Mouse (Mus musculus) bone marrow macrophage, adult 2 months (primary cell): Measurements from ENCODE around the gene Clec16a. TPM values are rescaled to one million over a fixed set of nuclear protein-coding genes. Genes with fewer than 3 reads are reported as not detected.

Source experiments
- H3K27ac ChIP-seq: 2 replicates; pipeline ENCODE4 v1.5.1; 2012; ENCODE audit warnings: low read depth, low read length; ENCODE audit not compliant: insufficient read depth
- H3K4me1 ChIP-seq: 2 replicates; pipeline ENCODE4 v1.6.1; 2012; ENCODE audit warnings: low read length; ENCODE audit not compliant: control insufficient read depth, insufficient read depth
- H3K4me3 ChIP-seq: 2 replicates; pipeline ENCODE4 v1.5.1; 2012; ENCODE audit warnings: mild to moderate bottlenecking, low read length, moderate library complexity; ENCODE audit not compliant: insufficient read depth
- CTCF ChIP-seq: IDR thresholded peaks from 2 replicates; pipeline ENCODE4 v1.5.1; 2012; ENCODE audit warnings: low read depth, mild to moderate bottlenecking, low read length, moderate library complexity
- POLR2A ChIP-seq: IDR thresholded peaks from 2 replicates; pipeline ENCODE4 v1.6.1; 2012; ENCODE audit warnings: mild to moderate bottlenecking, low read depth, low read length, borderline replicate concordance
- polyA plus RNA-seq: library from polyadenylated mRNA; stranded (reverse); fragments of >200 nt; gene quantifications from 2 replicates; pipeline ENCODE4 v1.2.4, GENCODE M21; 2012; ENCODE audit not compliant: missing spikeins, insufficient read depth, insufficient read length

Clec16a gene
- polyA plus RNA-seq, 1 experiment: 15.8 TPM

- TF ChIP-seq CTCF (no peak), POLR2A (no peak)
Observed at GRCm38 (mm10) chr16:10634940-10635339, 89.8 kb downstream of the Clec16a start.

DNA sequence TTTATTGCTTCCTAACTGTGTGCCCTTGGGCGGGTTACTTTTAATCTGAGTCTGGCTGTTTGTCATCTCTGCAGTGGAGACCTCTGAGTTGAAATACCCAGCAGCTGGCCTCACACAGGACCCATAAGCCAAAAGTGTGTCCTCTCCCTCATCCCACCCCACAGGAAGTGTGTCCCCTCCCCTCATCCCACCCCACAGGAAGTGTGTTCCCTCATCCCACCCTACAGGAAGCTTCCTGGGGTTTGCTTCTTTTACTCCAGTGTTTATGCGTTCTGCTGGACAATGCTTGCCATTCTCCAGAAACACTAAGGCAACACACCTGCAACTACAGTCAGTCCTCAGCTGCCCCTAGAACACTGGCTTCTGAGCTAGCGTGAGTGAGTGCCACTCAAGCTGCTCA is 92.8 kb downstream of the Clec16a start:
- H3K27ac ChIP-seq: no peak overlapping the region
- TF ChIP-seq POLR2A (no peak), CTCF (no peak)
- H3K4me1 ChIP-seq: 0 out of 2 replicates have a peak, but pooled peaks cover 2% of the 10 kb centered on the region
- no peak overlapping the region for H3K4me3 ChIP-seq

More at GRCm38 (mm10) chr16:10634940-10635339, 89.8 kb downstream of the Clec16a start:
- no peak overlapping the region for H3K4me3 ChIP-seq
- H3K27ac ChIP-seq: no peak overlapping the region
- no peaks in the 10 kb centered on the region for H3K4me1 ChIP-seq

- TF ChIP-seq POLR2A (no peak), CTCF (no peak)
- Histone ChIP-seq H3K4me3 (no peak overlapping the region), H3K27ac (no peak overlapping the region), H3K4me1 (0 out of 2 replicates have a peak, but pooled peaks cover 2% of the 10 kb centered on the region)
Observed at GRCm38 (mm10) chr16:10639111-10639889, 94.2 kb downstream of the Clec16a start.

DNA sequence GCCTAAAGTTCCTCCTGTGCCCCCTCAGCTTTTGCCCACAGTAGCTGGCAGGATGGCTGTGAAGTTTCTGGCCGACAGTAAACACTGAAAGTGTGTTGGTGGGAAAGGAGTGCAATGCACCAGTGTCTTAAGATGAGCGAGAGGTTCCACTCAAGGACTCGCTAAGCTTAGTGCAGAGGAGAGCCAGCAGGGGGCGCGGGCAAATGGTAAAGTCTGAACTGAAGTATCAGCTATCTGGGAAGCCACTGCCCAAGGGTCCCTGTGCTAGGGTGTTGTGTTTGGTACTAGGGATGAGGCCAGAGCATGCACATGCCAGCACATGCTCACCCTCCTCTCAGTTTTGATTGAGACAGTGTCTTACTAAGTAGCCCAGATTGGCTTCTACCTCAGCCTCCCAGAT is 94.9 kb downstream of the Clec16a start:
- Histone ChIP-seq H3K4me3 (no peak overlapping the region), H3K4me1 (0 out of 2 replicates have a peak, but pooled peaks cover 2% of the 10 kb centered on the region), H3K27ac (no peak overlapping the region)
- TF ChIP-seq POLR2A (no peak), CTCF (peak; percentile 92)

DNA sequence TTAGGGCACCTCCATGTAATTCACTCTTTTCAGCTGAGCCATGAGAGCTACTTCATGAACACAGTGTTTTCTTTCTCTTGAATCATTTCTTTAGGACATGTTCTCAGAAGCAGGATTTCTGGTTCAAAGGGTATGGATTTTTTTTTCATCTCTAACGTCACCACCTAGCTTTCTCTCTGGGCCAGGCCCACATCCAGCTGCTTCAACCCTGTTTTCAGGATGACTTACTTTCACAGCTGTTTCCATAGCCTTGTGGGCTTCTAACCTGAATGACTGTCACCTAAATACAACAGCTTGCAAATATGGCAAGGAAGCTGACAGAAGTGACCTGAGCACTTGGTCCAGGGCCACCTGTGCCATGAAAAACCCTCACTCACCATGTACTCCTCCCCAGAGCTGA is 96.0 kb downstream of the Clec16a start:
- Histone ChIP-seq H3K4me1 (0 out of 2 replicates have a peak, but pooled peaks cover 4% of the 10 kb centered on the region), H3K4me3 (no peak overlapping the region), H3K27ac (no peak overlapping the region)
- no peak for TF ChIP-seq POLR2A
- TF ChIP-seq CTCF: no peak

DNA sequence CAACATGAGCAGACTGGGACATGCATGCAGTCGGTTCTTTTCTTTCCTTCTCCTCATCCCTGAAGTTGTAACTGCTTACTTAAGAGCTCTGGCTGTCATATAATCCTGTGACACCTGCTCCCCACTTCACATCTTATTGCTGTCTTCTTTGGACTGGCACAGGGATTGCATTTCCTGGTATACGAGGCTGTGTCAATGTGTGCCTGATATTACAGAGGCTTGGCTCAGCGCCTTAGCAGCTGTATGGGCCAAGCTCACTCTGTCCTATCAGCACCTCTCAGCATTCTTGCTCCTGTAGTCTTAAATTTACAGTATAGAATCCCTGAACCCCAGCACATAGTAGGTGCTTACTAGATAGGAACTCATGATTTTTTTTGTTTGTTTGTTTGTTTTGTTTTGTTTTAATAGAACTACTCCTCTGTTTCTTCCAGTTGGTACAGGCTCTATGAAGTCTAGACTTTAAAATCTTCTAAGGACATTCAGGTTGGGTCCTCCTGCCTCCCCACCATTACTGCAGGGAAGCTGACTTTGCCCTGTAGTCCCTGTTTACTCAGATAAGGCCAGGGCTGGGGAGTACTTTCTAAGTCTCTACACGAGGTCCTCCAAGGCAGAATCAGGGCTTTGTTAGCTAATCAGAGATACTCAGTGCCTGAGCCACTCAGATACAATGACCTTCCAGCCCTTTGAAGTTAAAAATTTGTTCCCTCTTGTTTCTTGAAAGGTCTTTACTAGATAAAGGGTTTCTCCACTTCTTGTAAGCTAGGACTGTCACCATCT is 97.9 kb downstream of the Clec16a start:
- 0 out of 2 replicates have a peak, but pooled peaks cover 4% of the 10 kb centered on the region for H3K4me1 ChIP-seq

DNA sequence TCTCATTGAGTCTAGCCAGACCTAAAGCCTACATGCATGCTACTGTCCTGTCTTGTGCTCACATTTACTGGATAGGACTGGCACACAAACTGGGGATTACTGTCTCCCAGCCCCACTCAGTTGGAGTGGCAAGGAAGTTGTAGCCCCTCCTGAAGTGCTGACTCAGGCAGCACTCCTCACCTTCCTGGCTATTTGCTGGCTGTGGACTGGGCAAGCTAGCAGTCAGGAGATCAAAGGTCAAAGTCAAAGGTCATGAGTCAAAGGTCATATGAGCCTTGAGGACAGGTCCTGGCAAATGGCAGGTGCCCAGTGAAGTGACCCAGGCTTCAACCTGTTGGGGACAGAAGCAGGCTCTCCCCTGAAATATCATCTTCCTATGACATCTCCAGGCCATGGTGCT is 99.1 kb downstream of the Clec16a start:
- Histone ChIP-seq H3K4me1 (0 out of 2 replicates have a peak, but pooled peaks cover 4% of the 10 kb centered on the region), H3K27ac (no peak overlapping the region), H3K4me3 (no peak overlapping the region)

More for the DNA sequence above, 97.9 kb downstream of the Clec16a start:
- Histone ChIP-seq H3K27ac (no peak overlapping the region), H3K4me3 (no peak overlapping the region)
- TF ChIP-seq CTCF (no peak), POLR2A (no peak)

GRCm38 (mm10) chr16:10644731-10645130 is 99.6 kb downstream of the Clec16a start:
- H3K4me3 ChIP-seq: no peak overlapping the region
- 0 out of 2 replicates have a peak, but pooled peaks cover 4% of the 10 kb centered on the region for H3K4me1 ChIP-seq
- no peak for TF ChIP-seq POLR2A
- no peak for TF ChIP-seq CTCF
- H3K27ac ChIP-seq: no peak overlapping the region

More for the DNA sequence above, 99.1 kb downstream of the Clec16a start:
- no peak for TF ChIP-seq CTCF
- TF ChIP-seq POLR2A: no peak

DNA sequence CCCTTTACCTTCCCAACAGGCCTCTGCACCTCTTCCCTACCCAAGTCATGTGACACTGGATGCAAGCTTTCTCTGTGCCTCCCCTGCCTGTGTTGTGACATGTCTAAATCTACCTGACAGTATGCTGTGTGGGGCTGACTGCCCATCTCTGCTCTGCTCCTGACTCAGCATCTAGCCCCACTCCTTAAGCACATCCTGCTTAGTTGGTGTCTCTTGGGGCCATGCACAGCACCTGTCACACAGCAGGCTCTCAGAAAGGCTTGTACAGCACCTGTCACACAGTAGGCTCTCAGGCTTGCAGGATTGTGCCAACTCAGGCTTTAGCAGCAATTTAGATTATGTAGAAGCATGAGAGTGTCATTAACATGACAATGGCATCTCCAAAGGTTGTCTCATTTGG is 106.7 kb downstream of the Clec16a start:
- H3K4me1 ChIP-seq: 0 out of 2 replicates have a peak, but pooled peaks cover 2% of the 10 kb centered on the region
- no peak for TF ChIP-seq CTCF
- TF ChIP-seq POLR2A: no peak
- no peak overlapping the region for H3K27ac ChIP-seq
- H3K4me3 ChIP-seq: no peak overlapping the region

DNA sequence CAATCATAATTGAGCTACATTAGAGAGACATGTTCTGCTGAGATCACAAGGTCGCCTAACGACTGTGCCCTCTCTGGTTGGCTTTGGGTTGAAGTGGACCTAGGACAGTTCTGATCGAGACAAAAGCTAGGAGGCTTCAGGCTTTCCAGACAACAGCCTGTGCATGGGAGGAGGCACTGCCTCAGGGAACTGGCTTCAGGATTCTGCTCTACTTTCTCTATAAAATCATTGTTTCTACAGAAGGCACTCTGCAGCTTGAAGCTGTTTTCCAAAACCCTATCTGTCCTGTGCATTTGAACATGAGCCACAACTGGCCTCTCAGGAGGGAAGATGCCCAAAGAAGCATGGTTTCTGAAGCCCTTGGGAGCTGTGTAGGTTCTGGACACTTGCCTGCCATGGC is 107.8 kb downstream of the Clec16a start:
- 0 out of 2 replicates have a peak, but pooled peaks cover 2% of the 10 kb centered on the region for H3K4me1 ChIP-seq
- H3K27ac ChIP-seq: no peak overlapping the region
- no peak overlapping the region for H3K4me3 ChIP-seq
- TF ChIP-seq POLR2A (no peak), CTCF (no peak)
